Mouse (Mus musculus): ENCODE results near the gene Stub1. TPM values are rescaled to one million over a fixed set of nuclear protein-coding genes. Genes with fewer than 3 reads are reported as not detected.

Gene Stub1
- polyA plus RNA-seq, 1 experiment, result 196 TPM

DNA sequence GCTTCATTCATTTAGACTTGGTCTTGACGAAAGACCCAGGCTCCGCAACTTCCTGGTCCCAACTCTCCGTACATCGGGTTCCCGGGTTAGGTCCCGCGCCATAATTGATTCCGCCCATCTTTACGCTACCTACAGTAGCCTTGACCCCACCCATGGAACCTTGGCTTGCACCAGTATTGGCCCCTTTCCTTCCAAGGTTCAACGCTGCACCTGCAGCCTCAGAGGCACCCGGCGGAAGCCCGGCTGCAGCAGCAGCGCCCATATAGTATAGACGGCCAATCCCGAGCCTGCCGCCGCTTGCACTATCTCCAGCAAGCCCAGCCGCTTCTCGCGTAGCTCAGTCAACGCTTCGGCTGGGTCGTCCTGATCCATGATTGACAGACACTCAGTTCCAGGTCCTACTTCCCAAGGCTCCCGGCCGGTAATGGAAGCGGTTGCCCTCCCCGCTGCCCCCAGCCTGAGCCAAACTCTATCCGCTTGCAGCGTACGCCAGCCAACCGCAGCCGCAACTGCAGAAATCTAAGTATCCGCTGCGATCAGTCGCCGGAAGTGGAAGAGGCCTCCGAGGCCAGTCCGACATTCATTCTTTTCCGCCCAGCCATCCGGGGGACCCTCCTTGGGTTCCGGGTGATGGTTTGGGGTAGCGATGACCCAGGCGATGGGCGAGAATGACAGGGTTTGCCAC, 41.2 kb downstream of the Stub1 start:
- no peaks in the 10 kb centered on the region for H3K36me3 ChIP-seq (ENCODE audit: control insufficient read depth, insufficient read depth)
- TF ChIP-seq CEBPB (IDR thresholded peaks at IDR 0.05; ENCODE audit: insufficient read depth, poor library complexity, severe bottlenecking), result no peak
- TF ChIP-seq TCF3 (IDR thresholded peaks at IDR 0.05; ENCODE audit: insufficient read length, low read depth), result no peak
- no peak for TF ChIP-seq SRF (IDR thresholded peaks at IDR 0.05; ENCODE audit: control insufficient read depth, insufficient read length, low read depth)
- TF ChIP-seq TCF12 (IDR thresholded peaks at IDR 0.05; ENCODE audit: insufficient read depth, poor library complexity, severe bottlenecking), result no peak
- no peak for TF ChIP-seq E2F4 (IDR thresholded peaks at IDR 0.05; ENCODE audit: insufficient read depth)
- TF ChIP-seq USF1 (IDR thresholded peaks at IDR 0.05; ENCODE audit: low read depth), result no peak
- no peak for TF ChIP-seq REST (IDR thresholded peaks at IDR 0.05; ENCODE audit: insufficient read depth, insufficient read length)
- no peak for TF ChIP-seq MAX (IDR thresholded peaks at IDR 0.05; ENCODE audit: low read depth)
- TF ChIP-seq POLR2AphosphoS2 (IDR thresholded peaks at IDR 0.05; ENCODE audit: insufficient read length, low read depth), result peak; percentile 91
- peak; percentile 85 for TF ChIP-seq POLR2A (IDR thresholded peaks at IDR 0.05; ENCODE audit: insufficient read length, low read depth)
- TF ChIP-seq MYOD1 (IDR thresholded peaks at IDR 0.05; ENCODE audit: control insufficient read depth in 1 of 3, insufficient read length in 2 of 3, low read depth in 2 of 3), result no peak
- peak in 1 of 3 experiments; percentile 16 for TF ChIP-seq MYOG (IDR thresholded peaks at IDR 0.05; ENCODE audit: control insufficient read depth in 1 of 3, insufficient read depth in 1 of 3, insufficient read length in 2 of 3, low read depth in 2 of 3)
- H3K4me3 ChIP-seq, result peak overlapping the region; percentile 65
- peak overlapping the region; percentile 19 for H3ac ChIP-seq (ENCODE audit: control insufficient read depth, insufficient read length)
- no peaks in the 10 kb centered on the region for H3K79me2 ChIP-seq (ENCODE audit: control insufficient read depth, insufficient read depth)
- no peaks in the 10 kb centered on the region for H3K27me3 ChIP-seq (ENCODE audit: control insufficient read depth, insufficient read depth, insufficient read length)
- peak overlapping the region; percentile 90 for H3K4me2 ChIP-seq (ENCODE audit: low read depth)

GRCm38 (mm10) chr17:25791320-25791842, 41.8 kb downstream of the Stub1 start:
- peak overlapping the region; percentile 19 for H3ac ChIP-seq (ENCODE audit: control insufficient read depth, insufficient read length)
- H3K27me3 ChIP-seq (ENCODE audit: control insufficient read depth, insufficient read depth, insufficient read length), result no peaks in the 10 kb centered on the region
- no peaks in the 10 kb centered on the region for H3K36me3 ChIP-seq (ENCODE audit: control insufficient read depth, insufficient read depth)
- TF ChIP-seq TCF3 (IDR thresholded peaks at IDR 0.05; ENCODE audit: insufficient read length, low read depth) (no peak), SRF (IDR thresholded peaks at IDR 0.05; ENCODE audit: control insufficient read depth, insufficient read length, low read depth) (no peak), POLR2AphosphoS2 (IDR thresholded peaks at IDR 0.05; ENCODE audit: insufficient read length, low read depth) (peak; percentile 12)
- peak overlapping the region; percentile 90 for H3K4me2 ChIP-seq (ENCODE audit: low read depth)
- no peaks in the 10 kb centered on the region for H3K79me2 ChIP-seq (ENCODE audit: control insufficient read depth, insufficient read depth)
- H3K4me3 ChIP-seq, result peak overlapping the region; percentile 65

DNA sequence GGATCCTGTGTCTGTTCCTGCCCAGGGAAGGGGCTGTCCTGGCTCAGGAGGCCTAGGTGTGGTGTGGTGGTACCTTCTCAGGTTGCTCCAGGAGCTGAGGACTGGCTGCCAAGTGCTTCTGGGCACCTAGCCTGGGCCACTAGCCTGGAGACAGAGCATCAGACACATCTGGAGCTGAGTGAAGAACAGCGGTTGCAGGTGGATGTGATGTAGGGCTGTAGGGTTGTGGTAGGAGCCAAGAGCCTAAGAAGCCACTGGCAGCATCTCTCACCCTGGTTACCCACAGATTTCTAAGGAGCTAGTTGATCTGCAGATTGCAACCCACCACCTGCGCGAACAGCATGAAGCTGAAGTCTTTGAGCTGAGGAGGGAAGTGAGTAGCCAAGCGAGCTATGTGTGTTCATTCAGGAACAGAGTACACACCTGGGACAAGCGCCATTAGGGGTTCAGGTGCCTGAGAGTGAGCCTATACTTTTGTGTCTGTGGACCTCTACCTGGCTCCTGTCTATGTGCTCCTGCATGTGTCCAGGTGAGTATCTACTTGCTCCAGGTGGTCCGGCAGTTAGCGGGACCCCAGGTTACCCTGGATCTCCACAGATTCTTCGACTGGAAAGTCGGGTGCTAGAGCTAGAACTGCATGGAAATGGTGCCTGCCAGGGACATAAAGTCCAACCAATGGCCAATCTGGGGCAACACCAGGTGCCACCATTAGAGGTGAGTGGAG, 46.3 kb downstream of the Stub1 start:
- Histone ChIP-seq H3K36me3 (ENCODE audit: control insufficient read depth, insufficient read depth) (peaks cover 1% of the 10 kb centered on the region), H3K79me2 (ENCODE audit: control insufficient read depth, insufficient read depth) (no peaks in the 10 kb centered on the region), H3K4me2 (ENCODE audit: low read depth) (no peak overlapping the region), H3K4me3 (no peak overlapping the region), H3K27me3 (ENCODE audit: control insufficient read depth, insufficient read depth, insufficient read length) (no peaks in the 10 kb centered on the region), H3ac (ENCODE audit: control insufficient read depth, insufficient read length) (no peak overlapping the region)
- TF ChIP-seq POLR2AphosphoS2 (IDR thresholded peaks at IDR 0.05; ENCODE audit: insufficient read length, low read depth) (peak; percentile 58), TCF3 (IDR thresholded peaks at IDR 0.05; ENCODE audit: insufficient read length, low read depth) (no peak)

- H3K36me3 ChIP-seq (ENCODE audit: control insufficient read depth, insufficient read depth), result peaks cover 4% of the 10 kb centered on the region
- H3K27me3 ChIP-seq (ENCODE audit: control insufficient read depth, insufficient read depth, insufficient read length), result no peaks in the 10 kb centered on the region
- no peak for TF ChIP-seq MAX (IDR thresholded peaks at IDR 0.05; ENCODE audit: low read depth)
- TF ChIP-seq MYOG (IDR thresholded peaks at IDR 0.05; ENCODE audit: control insufficient read depth in 1 of 3, insufficient read depth in 1 of 3, insufficient read length in 2 of 3, low read depth in 2 of 3), result no peak
- TF ChIP-seq POLR2AphosphoS2 (IDR thresholded peaks at IDR 0.05; ENCODE audit: insufficient read length, low read depth), result no peak
- no peak for TF ChIP-seq REST (IDR thresholded peaks at IDR 0.05; ENCODE audit: insufficient read depth, insufficient read length)
- TF ChIP-seq CEBPB (IDR thresholded peaks at IDR 0.05; ENCODE audit: insufficient read depth, poor library complexity, severe bottlenecking), result no peak
- TF ChIP-seq TCF3 (IDR thresholded peaks at IDR 0.05; ENCODE audit: insufficient read length, low read depth), result no peak
- no peak for TF ChIP-seq POLR2A (IDR thresholded peaks at IDR 0.05; ENCODE audit: insufficient read length, low read depth)
- no peak for TF ChIP-seq TCF12 (IDR thresholded peaks at IDR 0.05; ENCODE audit: insufficient read depth, poor library complexity, severe bottlenecking)
- TF ChIP-seq E2F4 (IDR thresholded peaks at IDR 0.05; ENCODE audit: insufficient read depth), result no peak
- no peak for TF ChIP-seq MYOD1 (IDR thresholded peaks at IDR 0.05; ENCODE audit: control insufficient read depth in 1 of 3, insufficient read length in 2 of 3, low read depth in 2 of 3)
- TF ChIP-seq SRF (IDR thresholded peaks at IDR 0.05; ENCODE audit: control insufficient read depth, insufficient read length, low read depth), result no peak
- no peak for TF ChIP-seq USF1 (IDR thresholded peaks at IDR 0.05; ENCODE audit: low read depth)
- peak within 1 kb of the TSS; percentile 97 for H3K4me2 ChIP-seq (ENCODE audit: low read depth)
- peak within 1 kb of the TSS; percentile 52 for H3K4me3 ChIP-seq
- peak within 1 kb of the TSS; percentile 0 for H3ac ChIP-seq (ENCODE audit: control insufficient read depth, insufficient read length)
- H3K79me2 ChIP-seq (ENCODE audit: control insufficient read depth, insufficient read depth), result no peaks in the 10 kb centered on the region
These were observed 46.9 kb downstream of the Stub1 start, which contains the start of gene Ccdc78 for GRCm38 (mm10) chr17:25786280-25786679. Gene Ccdc78, plus strand, starts transcription at chr17:25786580.
